Mouse (Mus musculus): ENCODE measurements around the gene Adgrg2. TPM values are rescaled to one million over a fixed set of nuclear protein-coding genes. Genes with fewer than 3 reads are reported as not detected.

Gene Adgrg2
- total RNA-seq (2023), result not detected

GRCm38 (mm10) chrX:160390464-160390956, at the start of gene Adgrg2:
Adgrg2 (plus strand) TSS chrX:160390690.

GRCm38 (mm10) chrX:160502048-160503041, 111.9 kb downstream of the Adgrg2 start, which contains the start of gene Phka2:
Phka2 (plus strand) TSS chrX:160502166.

Other genes starting within 250 kb of the Adgrg2 start
- 10 to 100 TPM; 36.8 to 51.6 TPM for gene Phka2, start 111.5 kb downstream of the Adgrg2 start, total RNA-seq (2023)

Data from neutrophil, adult 59 days (primary cell).